Mouse (Mus musculus) MEL (cell line): ENCODE measurements at regions not wholly inside any gene's neighbourhood (a gene's known extent, or its start where the extent isn't known, plus 50 kb on each side); places are given as distances from the start of the nearest gene placed in this dataset.

Experiments
- DNase-seq: peaks from one replicate; pipeline ENCODE4 v3.0.0; 2011; ENCODE audit warnings: low read depth, low spot score
- H3K27ac ChIP-seq: 2 replicates; pipeline ENCODE4 v1.5.1; 2012; ENCODE audit warnings: low read depth, mild to moderate bottlenecking, control low read depth, low read length, moderate library complexity; ENCODE audit not compliant: control insufficient read depth
- H3K27me3 ChIP-seq, 2 experiments: fragments of 150-350 bp in 1 of 2; sonication (generic) in 1 of 2; 2 replicates each; pipeline ENCODE4 v1.6.1; 2012; ENCODE audit warnings: low read length in 2 of 2, mild to moderate bottlenecking in 2 of 2, improper control_type of control experiment in 1 of 2, moderate library complexity in 1 of 2; ENCODE audit not compliant: insufficient read depth in 2 of 2, control insufficient read depth in 1 of 2
- H3K36me3 ChIP-seq, 2 experiments: 2 replicates each; pipeline ENCODE4 v1.6.1; 2012 to 2014; ENCODE audit warnings: low read length in 2 of 2, improper control_type of control experiment in 1 of 2, inconsistent platforms in 1 of 2, mild to moderate bottlenecking in 1 of 2; ENCODE audit not compliant: insufficient read depth in 2 of 2, control insufficient read depth in 1 of 2
- H3K4me1 ChIP-seq, 2 experiments: fragments of 150-350 bp in 1 of 2; sonication (generic) in 1 of 2; 2 replicates each; pipeline ENCODE4 v1.6.1; 2012; ENCODE audit warnings: low read length in 2 of 2, improper control_type of control experiment in 1 of 2, mild to moderate bottlenecking in 1 of 2; ENCODE audit not compliant: insufficient read depth in 2 of 2, control insufficient read depth in 1 of 2
- H3K4me3 ChIP-seq, 2 experiments: fragments of 150-350 bp in 1 of 2; sonication (generic) in 1 of 2; 2 replicates each; pipeline ENCODE4 v1.5.1; 2012; ENCODE audit warnings: low read depth in 2 of 2, low read length in 2 of 2, mild to moderate bottlenecking in 2 of 2, moderate library complexity in 2 of 2, control low read depth in 1 of 2, improper control_type of control experiment in 1 of 2; ENCODE audit not compliant: control insufficient read depth in 1 of 2, insufficient read depth in 1 of 2
- H3K79me2 ChIP-seq: 2 replicates; pipeline ENCODE4 v1.6.1; 2012; ENCODE audit warnings: mild to moderate bottlenecking, low read length, moderate library complexity; ENCODE audit not compliant: control insufficient read depth, poor library complexity, insufficient read depth
- H3K9ac ChIP-seq: 2 replicates; pipeline ENCODE4 v1.6.1; 2012; ENCODE audit warnings: low read depth, mild to moderate bottlenecking, control low read depth, low read length, moderate library complexity; ENCODE audit not compliant: control insufficient read depth, poor library complexity, severe bottlenecking
- H3K9me3 ChIP-seq: fragments of 150-350 bp; sonication (generic); replicated peaks from 2 replicates; pipeline ENCODE4 v1.6.1; 2012; ENCODE audit warnings: mild to moderate bottlenecking, low read length, improper control_type of control experiment, moderate library complexity; ENCODE audit not compliant: insufficient read depth
- CHD2 ChIP-seq: IDR thresholded peaks from 2 replicates; pipeline ENCODE4 v1.6.1; 2011; ENCODE audit warnings: low read length, improper control_type of control experiment
- E2F4 ChIP-seq: IDR thresholded peaks from 2 replicates; pipeline ENCODE4 v1.6.1; 2011; ENCODE audit warnings: low read depth, low read length, improper control_type of control experiment, borderline replicate concordance
- ELF1 ChIP-seq: IDR thresholded peaks from 2 replicates; pipeline ENCODE4 v1.6.1; 2014; ENCODE audit warnings: low read depth, mild to moderate bottlenecking, inconsistent platforms, low read length, improper control_type of control experiment, moderate library complexity
- EP300 ChIP-seq, 2 experiments: IDR thresholded peaks; 2 replicates each; pipeline ENCODE4 v1.6.1; 2011; ENCODE audit warnings: improper control_type of control experiment in 2 of 2, low read length in 2 of 2, low read depth in 1 of 2, mild to moderate bottlenecking in 1 of 2
- GABPA ChIP-seq: IDR thresholded peaks from 2 replicates; pipeline ENCODE4 v1.6.1; 2012; ENCODE audit warnings: low read depth, mild to moderate bottlenecking, inconsistent platforms, low read length, improper control_type of control experiment, moderate library complexity
- HCFC1 ChIP-seq: IDR thresholded peaks from 2 replicates; pipeline ENCODE4 v1.6.1; 2012; ENCODE audit warnings: low read depth, mild to moderate bottlenecking, inconsistent platforms, low read length, improper control_type of control experiment, moderate library complexity
- KAT2A ChIP-seq: conservative IDR thresholded peaks from 2 replicates; pipeline ENCODE4 v1.6.1; 2012; ENCODE audit warnings: low read depth, low read length, improper control_type of control experiment, inconsistent platforms
- MAZ ChIP-seq: IDR thresholded peaks from 2 replicates; pipeline ENCODE4 v1.6.1; 2012; ENCODE audit warnings: low read depth, mild to moderate bottlenecking, inconsistent platforms, low read length, improper control_type of control experiment
- MEF2A ChIP-seq: IDR thresholded peaks from 2 replicates; pipeline ENCODE4 v1.6.1; 2014; ENCODE audit warnings: low read depth, mild to moderate bottlenecking, inconsistent platforms, low read length, improper control_type of control experiment; ENCODE audit not compliant: poor library complexity, insufficient replicate concordance, severe bottlenecking; ENCODE audit errors: extremely low read depth
- MYB ChIP-seq: IDR thresholded peaks from 2 replicates; pipeline ENCODE4 v1.6.1; 2011; ENCODE audit warnings: mild to moderate bottlenecking, low read depth, low read length, improper control_type of control experiment
- MYC ChIP-seq: IDR thresholded peaks from 2 replicates; pipeline ENCODE4 v1.6.1; 2011; ENCODE audit warnings: low read depth, mild to moderate bottlenecking, low read length, improper control_type of control experiment, moderate library complexity
- NELFE ChIP-seq: IDR thresholded peaks from 2 replicates; pipeline ENCODE4 v1.6.1; 2011; ENCODE audit warnings: low read depth, low read length, improper control_type of control experiment
- NRF1 ChIP-seq: IDR thresholded peaks from 2 replicates; pipeline ENCODE4 v1.6.1; 2014; ENCODE audit warnings: low read depth, mild to moderate bottlenecking, inconsistent platforms, low read length, improper control_type of control experiment, moderate library complexity; ENCODE audit not compliant: poor library complexity, insufficient read depth, severe bottlenecking
- POLR2AphosphoS2 ChIP-seq: IDR thresholded peaks from 2 replicates; pipeline ENCODE4 v1.6.1; 2011; ENCODE audit warnings: low read length, improper control_type of control experiment
- RAD21 ChIP-seq: IDR thresholded peaks from 2 replicates; pipeline ENCODE4 v1.6.1; 2011; ENCODE audit warnings: mild to moderate bottlenecking, low read depth, low read length, improper control_type of control experiment
- SMC3 ChIP-seq: IDR thresholded peaks from 2 replicates; pipeline ENCODE4 v1.6.1; 2011; ENCODE audit warnings: low read depth, low read length, improper control_type of control experiment
- TBP ChIP-seq: IDR thresholded peaks from 2 replicates; pipeline ENCODE4 v1.8.0; 2011; ENCODE audit warnings: low read depth, low read length, improper control_type of control experiment
- UBTF ChIP-seq: IDR thresholded peaks from 2 replicates; pipeline ENCODE4 v1.6.1; 2012; ENCODE audit warnings: low read depth, mild to moderate bottlenecking, inconsistent platforms, low read length, improper control_type of control experiment, moderate library complexity, borderline replicate concordance; ENCODE audit not compliant: insufficient read depth
- USF1 ChIP-seq: IDR thresholded peaks from 2 replicates; pipeline ENCODE4 v1.6.1; 2014; ENCODE audit warnings: low read depth, mild to moderate bottlenecking, inconsistent platforms, low read length, improper control_type of control experiment, moderate library complexity
- ZNF384 ChIP-seq: IDR thresholded peaks from 2 replicates; pipeline ENCODE4 v1.6.1; 2012; ENCODE audit warnings: low read depth, mild to moderate bottlenecking, inconsistent platforms, low read length, improper control_type of control experiment

GRCm38 (mm10) chr8:91866076-91866475 is 64.2 kb upstream of the Irx3 start:
- Histone ChIP-seq H3K4me3 (no peak overlapping the region), H3K79me2 (no peaks in the 10 kb centered on the region), H3K27ac (no peak overlapping the region), H3K9ac (no peak overlapping the region), H3K36me3 (no peaks in the 10 kb centered on the region), H3K4me1 (no peaks in the 10 kb centered on the region), H3K27me3 (no peaks in the 10 kb centered on the region), H3K9me3 (no peaks in the 10 kb centered on the region)
- TF ChIP-seq E2F4 (no peak), USF1 (no peak), HCFC1 (no peak), MAZ (no peak), MYC (no peak), POLR2AphosphoS2 (no peak), MYB (no peak), RAD21 (no peak), ELF1 (no peak), TBP (no peak), NELFE (no peak), KAT2A (no peak), ZNF384 (no peak), UBTF (no peak), EP300 (IDR thresholded peaks at IDR 0.05; ENCODE audit: low read depth in 1 of 2, low read length in 2 of 2) (no peak)
- no peak for DNase-seq

- H3K36me3 ChIP-seq = no peaks in the 10 kb centered on the region
- H3K9me3 ChIP-seq = no peaks in the 10 kb centered on the region
- no peak overlapping the region for H3K27ac ChIP-seq
- no peaks in the 10 kb centered on the region for H3K27me3 ChIP-seq
- DNase-seq = no peak
- no peaks in the 10 kb centered on the region for H3K79me2 ChIP-seq
- H3K4me3 ChIP-seq = no peak overlapping the region
- no peaks in the 10 kb centered on the region for H3K4me1 ChIP-seq
- H3K9ac ChIP-seq = no peak overlapping the region
- TF ChIP-seq MEF2A (no peak), CHD2 (no peak), SMC3 (no peak), GABPA (no peak), NRF1 (no peak)
- TF ChIP-seq, all 39 proteins: peak for 0
Observed at GRCm38 (mm10) chr8:91865361-91865760, 63.5 kb upstream of the Irx3 start.
